Mouse (Mus musculus) left cerebral cortex, postnatal 4 days (tissue): ENCODE measurements at regions not wholly inside any gene's neighbourhood (a gene's known extent, or its start where the extent isn't known, plus 50 kb on each side); places are given as distances from the start of the nearest gene placed in this dataset.
"Not testable (repeated sequence)": the region's sequence is repeated elsewhere in the genome, so short reads cannot be mapped to it uniquely, and the experiment has no call there.

ENCODE experiments used
- DNase-seq: peaks from one replicate; pipeline ENCODE4 v3.0.0-alpha.2; 2022
- intact Hi-C: fragments of 180-260 bp; cut with DNase I; formaldehyde crosslinking; loops from one replicate; pipeline ENCODE4 v1.15.1; 2025

DNA sequence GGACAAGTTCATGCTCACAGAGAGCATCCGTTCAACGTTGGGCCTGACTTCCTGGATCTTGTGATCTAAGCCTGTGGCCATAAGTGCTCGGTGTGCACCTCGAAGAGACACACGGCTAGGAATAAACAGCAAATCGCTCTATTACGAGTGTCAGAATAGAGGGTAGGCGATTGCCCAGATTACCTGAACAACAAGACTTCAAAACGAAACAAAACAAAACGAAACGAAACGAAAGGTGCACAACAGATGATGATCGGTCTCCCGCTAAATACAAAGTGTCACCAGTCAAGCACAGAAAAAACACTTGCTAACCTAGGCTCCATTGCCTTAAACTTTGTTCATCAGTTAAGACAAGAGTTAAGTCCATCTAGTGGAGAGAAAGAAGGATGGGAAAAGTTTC is 67.4 kb downstream of the Pdia4 start:
- DNase-seq, intact Hi-C loops: not testable (repeated sequence)

DNA sequence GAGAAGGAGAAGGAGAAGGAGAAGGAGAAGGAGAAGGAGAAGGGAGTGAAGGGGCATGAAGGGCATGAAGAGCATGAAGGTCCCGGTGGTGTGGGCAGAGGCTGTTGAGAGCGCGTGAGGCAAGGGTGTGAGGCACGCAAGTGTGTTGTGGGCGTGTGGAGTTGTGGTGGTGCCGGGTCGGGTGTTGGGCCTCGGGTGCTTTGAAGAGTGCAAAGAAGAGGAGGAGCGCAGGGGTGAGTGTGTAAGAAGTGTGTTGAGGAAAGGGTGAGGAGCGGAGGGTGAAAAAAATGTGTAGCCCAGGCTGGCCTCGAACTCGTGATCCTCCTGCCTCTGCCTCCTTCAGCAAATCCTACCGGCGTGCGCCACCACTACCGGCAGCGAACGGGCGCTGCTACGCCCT is 69.4 kb downstream of the Pdia4 start:
- intact Hi-C loops, DNase-seq: not testable (repeated sequence)

DNA sequence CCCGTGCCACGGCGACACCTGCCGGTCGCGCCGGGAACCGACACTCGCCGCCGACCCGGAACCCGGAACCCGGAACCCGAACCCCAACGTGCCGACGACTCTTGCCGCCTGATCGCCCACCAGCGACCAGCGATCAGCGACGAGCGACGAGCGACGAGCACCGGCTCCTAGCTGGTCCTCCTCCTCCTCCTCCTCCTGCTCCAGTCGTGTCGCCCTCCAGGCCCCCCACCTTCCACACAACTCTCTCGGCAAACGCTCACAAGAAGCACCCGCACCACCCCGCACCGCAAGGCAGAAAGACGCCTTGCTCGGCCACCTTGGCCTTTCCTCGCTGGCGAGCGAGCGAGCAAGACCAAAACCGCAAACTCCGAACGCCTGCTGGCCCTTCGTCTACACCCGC is 73.0 kb downstream of the Pdia4 start:
- intact Hi-C loops, DNase-seq: not testable (repeated sequence)

DNA sequence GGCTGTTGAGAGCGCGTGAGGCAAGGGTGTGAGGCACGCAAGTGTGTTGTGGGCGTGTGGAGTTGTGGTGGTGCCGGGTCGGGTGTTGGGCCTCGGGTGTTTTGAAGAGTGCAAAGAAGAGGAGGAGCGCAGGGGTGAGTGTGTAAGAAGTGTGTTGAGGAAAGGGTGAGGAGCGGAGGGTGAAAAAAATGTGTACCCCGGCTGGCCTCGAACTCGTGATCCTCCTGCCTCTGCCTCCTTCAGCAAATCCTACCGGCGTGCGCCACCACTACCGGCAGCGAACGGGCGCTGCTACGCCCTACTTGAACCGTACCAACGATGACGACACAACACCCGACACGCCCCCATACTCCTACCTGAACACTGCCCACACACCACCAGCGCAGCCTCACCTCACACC is 73.5 kb downstream of the Pdia4 start:
- DNase-seq, result peak; percentile 57
- intact Hi-C loops, result not testable (repeated sequence)

DNA sequence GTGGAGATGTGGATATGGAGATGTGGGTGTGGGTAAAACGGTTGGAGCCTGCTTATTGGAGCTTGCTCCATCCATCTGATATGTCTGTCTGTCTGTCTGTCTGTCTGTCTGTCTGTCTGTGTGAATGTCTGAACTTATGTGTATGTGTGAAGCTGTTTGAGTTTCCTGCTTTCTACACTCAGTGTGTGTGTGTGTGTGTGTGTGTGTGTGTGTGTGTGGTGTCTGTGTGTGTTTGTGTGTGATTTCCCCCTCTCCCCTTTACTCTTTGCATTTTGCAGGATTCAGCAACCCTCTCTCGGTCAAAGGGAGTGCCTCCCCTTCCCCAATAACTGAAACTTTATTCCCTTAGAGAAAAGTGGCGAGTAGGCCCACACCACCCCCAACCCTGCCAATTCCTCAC is 75.3 kb downstream of the Pdia4 start:
- intact Hi-C loops, DNase-seq: not testable (repeated sequence)
